Mouse (Mus musculus) heart, postnatal 0 days (tissue): Measurements from ENCODE around the gene Sytl4.

Experiments used
- CTCF ChIP-seq: IDR thresholded peaks from 2 replicates; pipeline ENCODE4 v1.5.1; 2016; ENCODE audit warnings: antibody characterized with exemption, control low read depth, low read depth
- EP300 ChIP-seq: IDR thresholded peaks from 2 replicates; pipeline ENCODE4 v1.6.1; 2016; ENCODE audit warnings: antibody characterized with exemption, low read depth

- TF ChIP-seq CTCF (no peak), EP300 (no peak)
These were observed 14.3 kb upstream of the Sytl4 start for GRCm38 (mm10) chrX:133995866-133996265.
